ENCODE assay signal across 9 mouse cellular contexts in genomic region chr3:107458528-107459195, GRCm38 (mm10). TPM values are rescaled to one million over a fixed set of nuclear protein-coding genes. Genes with fewer than 3 reads are reported as not detected.
DNase-seq lines count a peak whose midpoint lies in the region; ATAC-seq lines count a peak whose summit lies in the region.
"Had no signal": no experiment of that assay in that cellular context is flagged by ENCODE, and none has a peak within 500 bp of the region (broad histone marks: within the 10 kb centered on the region; RNA-seq: fewer than 3 reads in every experiment).

No protein-coding gene starts in this region.

- H3K4me3 ChIP-seq in heart, embryonic 16.5 days (ENCODE audit: low read length), result peak overlapping the region; percentile 60
- peak overlapping the region; percentile 53 for H3K4me3 ChIP-seq in limb, embryonic 11.5 days (ENCODE audit: low read depth, low read length)

- peak overlapping the region; percentile 91 for H3K4me2 ChIP-seq in heart, embryonic 16.5 days (ENCODE audit: low read depth, low read length)
- peak overlapping the region; percentile 98 for H3K4me2 ChIP-seq in limb, embryonic 11.5 days (ENCODE audit: low read depth, severe bottlenecking)

- under 1% methylated on average over 51 of the region's 51 CpGs for WGBS in heart, embryonic 16.5 days
- WGBS in limb, embryonic 11.5 days, result under 1% methylated on average over 51 of the region's 51 CpGs

- no peak for ATAC-seq in heart, embryonic 16.5 days (replicated peaks; ENCODE audit: extremely low read depth, insufficient read depth, low FRiP score)
- no peak for ATAC-seq in limb, embryonic 11.5 days (ENCODE audit: insufficient number of reproducible peaks, low FRiP score, low TSS enrichment, low read depth)
- ATAC-seq in activated CD4-positive, CD25-positive, alpha-beta regulatory T cell, adult 4 months, result no peak

- intact Hi-C loops in gastrocnemius, postnatal 14 days (cut with DNase I; ENCODE audit: low total_unique reads), result no loop called here

- H3K9me3 ChIP-seq in heart, embryonic 16.5 days (replicated peaks; ENCODE audit: control insufficient read depth, low read length), result no peaks in the 10 kb centered on the region
- H3K9me3 ChIP-seq in limb, embryonic 11.5 days (ENCODE audit: control insufficient read depth, low read length), result no peaks in the 10 kb centered on the region

- no peak overlapping the region for H3K27ac ChIP-seq in heart, embryonic 16.5 days (ENCODE audit: low read length)
- H3K27ac ChIP-seq in limb, embryonic 11.5 days (replicated peaks; ENCODE audit: low read depth, low read length), result no peak overlapping the region

- H3K4me1 ChIP-seq in heart, embryonic 16.5 days (ENCODE audit: control insufficient read depth, insufficient read depth, low read length), result peaks cover 20% of the 10 kb centered on the region
- H3K4me1 ChIP-seq in limb, embryonic 11.5 days (ENCODE audit: control insufficient read depth, insufficient read depth, low read length), result peaks cover 19% of the 10 kb centered on the region

- peak overlapping the region; percentile 50 for H3K9ac ChIP-seq in heart, embryonic 16.5 days (ENCODE audit: low read length)
- H3K9ac ChIP-seq in limb, embryonic 11.5 days (ENCODE audit: low read length), result peak overlapping the region; percentile 22

- H3K36me3 ChIP-seq in heart, embryonic 16.5 days (ENCODE audit: control insufficient read depth, insufficient read depth), result no peaks in the 10 kb centered on the region
- no peaks in the 10 kb centered on the region for H3K36me3 ChIP-seq in limb, embryonic 11.5 days (ENCODE audit: control insufficient read depth, insufficient read depth, low read length)
- H3K36me3 ChIP-seq: G1E had no signal

- peak; percentile 27 for DNase-seq in gastrocnemius, postnatal 14 days
- DNase-seq in gastrocnemius, adult 8-10 months (ENCODE audit: low spot score in 2 of 2), result no peak
- DNase-seq in thymus, postnatal 36 days, result peak; percentile 8 to 17
- no peak for DNase-seq in thymus, postnatal 25 days
- peak; percentile 67 for DNase-seq in limb, embryonic 11.5 days (ENCODE audit: low spot score)
- DNase-seq in retina, embryonic 14.5 days (ENCODE audit: low spot score), result peak; percentile 49

- H3K27me3 ChIP-seq in heart, embryonic 16.5 days (ENCODE audit: control insufficient read depth, insufficient read depth, low read length), result peaks cover 83% of the 10 kb centered on the region
- H3K27me3 ChIP-seq in limb, embryonic 11.5 days (ENCODE audit: control insufficient read depth, insufficient read depth, low read length), result peaks cover 63% of the 10 kb centered on the region

RNA-seq across cellular contexts. Expression of gene Kcnc4, which starts 0.7 kb away (rescaled TPM):
- total RNA-seq in gastrocnemius, postnatal 14 days (2021), result 10 to 100 TPM; 49.3 to 51.9 TPM
- total RNA-seq in gastrocnemius, adult 8-10 months (2022), result 10 to 100 TPM; 42.7 to 61.6 (median 50.2) TPM
- 0.08 TPM in 1 of 2 replicates, not detected in the other for polyA plus RNA-seq in heart, embryonic 16.5 days (2015; fragmentation: Nextera tagmentation; extraction: Ambion mirVana)
- 0.04 and 0.07 TPM in 2 replicates for polyA plus RNA-seq in limb, embryonic 11.5 days (2014; fragmentation: Nextera tagmentation; extraction: Ambion mirVana)
- not detected for polyA plus RNA-seq in activated CD4-positive, CD25-positive, alpha-beta regulatory T cell, adult 4 months (2017; shearing (Covaris generic))
- polyA plus RNA-seq: G1E had no signal

RNA-seq across cellular contexts. Expression of gene Slc6a17, which starts 59.2 kb away (rescaled TPM):
- under 1 TPM; 0.55 to 0.60 TPM for total RNA-seq in gastrocnemius, postnatal 14 days (2021)
- total RNA-seq in gastrocnemius, adult 8-10 months (2022), result 1 to 10 TPM in 1 of 4 experiments, under 1 TPM in 3; 0.65 to 1.2 (median 0.80) TPM
- 4.6 and 5.7 TPM in 2 replicates for polyA plus RNA-seq in heart, embryonic 16.5 days (2015; fragmentation: Nextera tagmentation; extraction: Ambion mirVana)
- polyA plus RNA-seq in limb, embryonic 11.5 days (2014; fragmentation: Nextera tagmentation; extraction: Ambion mirVana), result 3.1 and 4.3 TPM in 2 replicates
- not detected for polyA plus RNA-seq in activated CD4-positive, CD25-positive, alpha-beta regulatory T cell, adult 4 months (2017; shearing (Covaris generic))
- polyA plus RNA-seq: G1E had no signal

Comparison
In these comparisons a context has a peak if more than half of its experiments do, and no peak if none do; other contexts are left out.
1. DNase-seq: peak in gastrocnemius, postnatal 14 days (single experiment), thymus, postnatal 36 days (2 of 2), limb, embryonic 11.5 days (single experiment) and retina, embryonic 14.5 days (single experiment); none in gastrocnemius, adult 8-10 months (0 of 2) and thymus, postnatal 25 days (single experiment).